Mouse (Mus musculus) CH12.LX (cell line): ENCODE results near the gene Flot1. TPM values are rescaled to one million over a fixed set of nuclear protein-coding genes. Genes with fewer than 3 reads are reported as not detected.

Source experiments
- DNase-seq: peaks from one replicate; pipeline ENCODE4 v3.0.0-alpha.2; 2013; ENCODE audit errors: extremely low read depth
- H3K27ac ChIP-seq: 2 replicates; pipeline ENCODE4 v1.5.1; 2012; ENCODE audit warnings: low read depth, mild to moderate bottlenecking, control low read depth, moderate library complexity; ENCODE audit not compliant: insufficient read depth
- H3K27me3 ChIP-seq: replicated peaks from 2 replicates; pipeline ENCODE3; 2012; ENCODE audit warnings: inconsistent platforms
- H3K36me3 ChIP-seq, 2 experiments: replicated peaks in 1 of 2; 2 replicates each; pipeline versions ENCODE3 to v1.6.1; 2012; ENCODE audit warnings: inconsistent platforms in 1 of 2, low read length in 1 of 2, mild to moderate bottlenecking in 1 of 2, mixed read lengths in 1 of 2, moderate library complexity in 1 of 2; ENCODE audit not compliant: control insufficient read depth in 1 of 2, insufficient read depth in 1 of 2
- H3K4me1 ChIP-seq, 2 experiments: 2 replicates each; pipeline ENCODE4 v1.6.1; 2012; ENCODE audit warnings: inconsistent platforms in 1 of 2, moderate library complexity in 1 of 2; ENCODE audit not compliant: insufficient read depth in 2 of 2, control insufficient read depth in 1 of 2
- H3K4me2 ChIP-seq: 2 replicates; pipeline ENCODE4 v1.6.1; 2012; ENCODE audit warnings: low read depth, mild to moderate bottlenecking, control low read depth; ENCODE audit not compliant: poor library complexity, insufficient read depth, severe bottlenecking
- H3K4me3 ChIP-seq, 3 experiments: fragments of 150-350 bp in 1 of 3; sonication (generic) in 1 of 3; replicated peaks in 1 of 3; 2 replicates each; pipeline versions ENCODE3 to v1.5.1; 2011 to 2012; ENCODE audit warnings: low read depth in 2 of 3, low read length in 2 of 3, mild to moderate bottlenecking in 2 of 3, moderate library complexity in 2 of 3, control low read depth in 1 of 3, improper control_type of control experiment in 1 of 3, inconsistent platforms in 1 of 3, mixed read lengths in 1 of 3; ENCODE audit not compliant: poor library complexity in 1 of 3
- H3K79me2 ChIP-seq: replicated peaks from 2 replicates; pipeline ENCODE4 v1.6.1; 2012; ENCODE audit warnings: mild to moderate bottlenecking, moderate library complexity; ENCODE audit not compliant: control insufficient read depth, poor library complexity, insufficient read depth, severe bottlenecking; ENCODE audit errors: extremely low read depth
- H3K9ac ChIP-seq: 2 replicates; pipeline ENCODE4 v1.6.1; 2012; ENCODE audit warnings: low read depth, mild to moderate bottlenecking, control low read depth, moderate library complexity; ENCODE audit not compliant: insufficient read depth
- H3K9me3 ChIP-seq: replicated peaks from 2 replicates; pipeline ENCODE3; 2012; ENCODE audit warnings: low read length, inconsistent platforms, mixed read lengths
- BHLHE40 ChIP-seq: IDR thresholded peaks from 2 replicates; pipeline ENCODE4 v1.6.1; 2011; ENCODE audit warnings: mild to moderate bottlenecking, low read depth, low read length, improper control_type of control experiment
- CTCF ChIP-seq, 2 experiments: IDR thresholded peaks in 1 of 2; conservative IDR thresholded peaks in 1 of 2; 2 replicates each; pipeline ENCODE4 v1.5.1; 2011 to 2012; ENCODE audit warnings: low read depth in 2 of 2, low read length in 2 of 2, improper control_type of control experiment in 1 of 2, inconsistent platforms in 1 of 2, mild to moderate bottlenecking in 1 of 2, moderate library complexity in 1 of 2
- E2F4 ChIP-seq: IDR thresholded peaks from 2 replicates; pipeline ENCODE4 v1.6.1; 2011; ENCODE audit warnings: low read depth, low read length, improper control_type of control experiment; ENCODE audit not compliant: insufficient replicate concordance
- EP300 ChIP-seq: IDR thresholded peaks from 2 replicates; pipeline ENCODE4 v1.6.1; 2011; ENCODE audit warnings: low read length, improper control_type of control experiment
- ETS1 ChIP-seq: conservative IDR thresholded peaks from 2 replicates; pipeline ENCODE4 v1.6.1; 2012; ENCODE audit warnings: low read depth, mild to moderate bottlenecking, inconsistent platforms, low read length, improper control_type of control experiment, moderate library complexity
- GABPA ChIP-seq: IDR thresholded peaks from 2 replicates; pipeline ENCODE4 v1.6.1; 2012; ENCODE audit warnings: low read depth, low read length, improper control_type of control experiment, inconsistent platforms; ENCODE audit not compliant: insufficient replicate concordance
- IRF4 ChIP-seq: IDR thresholded peaks from 2 replicates; pipeline ENCODE4 v1.6.1; 2014; ENCODE audit warnings: low read depth, mild to moderate bottlenecking, inconsistent platforms, low read length, improper control_type of control experiment
- JUN ChIP-seq: IDR thresholded peaks from 2 replicates; pipeline ENCODE4 v1.6.1; 2011; ENCODE audit warnings: low read depth, mild to moderate bottlenecking, low read length, improper control_type of control experiment, moderate library complexity; ENCODE audit not compliant: insufficient read depth
- MAFK ChIP-seq: IDR thresholded peaks from 2 replicates; pipeline ENCODE4 v1.6.1; 2011; ENCODE audit warnings: low read length, improper control_type of control experiment; ENCODE audit not compliant: insufficient replicate concordance
- MAX ChIP-seq: IDR thresholded peaks from 2 replicates; pipeline ENCODE4 v1.6.1; 2011; ENCODE audit warnings: low read length, improper control_type of control experiment
- MAZ ChIP-seq: IDR thresholded peaks from 2 replicates; pipeline ENCODE4 v1.6.1; 2012; ENCODE audit warnings: low read depth, mild to moderate bottlenecking, inconsistent platforms, low read length, improper control_type of control experiment, moderate library complexity
- MEF2A ChIP-seq: IDR thresholded peaks from 2 replicates; pipeline ENCODE4 v1.6.1; 2014; ENCODE audit warnings: low read depth, mild to moderate bottlenecking, inconsistent platforms, low read length, improper control_type of control experiment, borderline replicate concordance
- MXI1 ChIP-seq: IDR thresholded peaks from 2 replicates; pipeline ENCODE4 v1.6.1; 2011; ENCODE audit warnings: mild to moderate bottlenecking, low read depth, low read length, improper control_type of control experiment
- MYC ChIP-seq: IDR thresholded peaks from 2 replicates; pipeline ENCODE4 v1.6.1; 2011; ENCODE audit warnings: low read depth, mild to moderate bottlenecking, improper control_type of control experiment, low read length
- NELFE ChIP-seq: IDR thresholded peaks from 2 replicates; pipeline ENCODE4 v1.6.1; 2011; ENCODE audit warnings: low read depth, low read length, improper control_type of control experiment
- NRF1 ChIP-seq: IDR thresholded peaks from 2 replicates; pipeline ENCODE4 v1.6.1; 2014; ENCODE audit warnings: low read depth, mild to moderate bottlenecking, inconsistent platforms, low read length, improper control_type of control experiment, moderate library complexity
- POLR2A ChIP-seq: IDR thresholded peaks from 2 replicates; pipeline ENCODE4 v1.6.1; 2011; ENCODE audit warnings: low read depth, mild to moderate bottlenecking, improper control_type of control experiment, low read length
- POLR2AphosphoS2 ChIP-seq: IDR thresholded peaks from 2 replicates; pipeline ENCODE4 v1.6.1; 2011; ENCODE audit warnings: low read depth, low read length, improper control_type of control experiment
- RAD21 ChIP-seq: IDR thresholded peaks from 2 replicates; pipeline ENCODE4 v1.6.1; 2011; ENCODE audit warnings: low read depth, mild to moderate bottlenecking, low read length, improper control_type of control experiment, moderate library complexity
- RCOR1 ChIP-seq: conservative IDR thresholded peaks from 2 replicates; pipeline ENCODE4 v1.6.1; 2012; ENCODE audit warnings: low read depth, mild to moderate bottlenecking, inconsistent platforms, low read length, improper control_type of control experiment
- SIN3A ChIP-seq: IDR thresholded peaks from 2 replicates; pipeline ENCODE4 v1.6.1; 2012; ENCODE audit warnings: low read length, improper control_type of control experiment, inconsistent platforms
- SMC3 ChIP-seq: IDR thresholded peaks from 2 replicates; pipeline ENCODE4 v1.6.1; 2011; ENCODE audit warnings: low read depth, low read length, improper control_type of control experiment
- TBP ChIP-seq: conservative IDR thresholded peaks from 2 replicates; pipeline ENCODE4 v1.6.1; 2011; ENCODE audit warnings: low read depth, low read length, improper control_type of control experiment
- UBTF ChIP-seq: IDR thresholded peaks from 2 replicates; pipeline ENCODE4 v1.6.1; 2012; ENCODE audit warnings: low read depth, mild to moderate bottlenecking, inconsistent platforms, low read length, improper control_type of control experiment, moderate library complexity
- USF1 ChIP-seq: IDR thresholded peaks from 2 replicates; pipeline ENCODE4 v1.6.1; 2014; ENCODE audit warnings: low read depth, mild to moderate bottlenecking, inconsistent platforms, low read length, improper control_type of control experiment
- USF2 ChIP-seq: conservative IDR thresholded peaks from 2 replicates; pipeline ENCODE4 v1.6.1; 2011; ENCODE audit warnings: low read depth, low read length, improper control_type of control experiment
- ZC3H11A ChIP-seq: IDR thresholded peaks from 2 replicates; pipeline ENCODE4 v1.6.1; 2012; ENCODE audit warnings: low read depth, mild to moderate bottlenecking, inconsistent platforms, low read length, improper control_type of control experiment
- ZMIZ1 ChIP-seq: IDR thresholded peaks from 2 replicates; pipeline ENCODE4 v1.6.1; 2012; ENCODE audit warnings: low read depth, mild to moderate bottlenecking, inconsistent platforms, low read length, improper control_type of control experiment
- dilution Hi-C: fragments of 300-500 bp; cut with MboI; formaldehyde crosslinking; loops from 2 replicates; pipeline ENCODE4 v1.14.3; 2020; ENCODE audit warnings: low sequenced_read_pairs; ENCODE audit not compliant: extremely low pct_unique_long_range_greater_than_20kb, extremely low pct_ligation_motif_present
- in situ Hi-C: fragments of 300-500 bp; cut with MboI; formaldehyde crosslinking; loops from 3 replicates; pipeline ENCODE4 v1.14.3; 2019; ENCODE audit warnings: low sequenced_read_pairs, low pct_ligation_motif_present, low pct_unique_long_range_greater_than_20kb, mixed read lengths
- polyA plus RNA-seq: library from polyadenylated mRNA; unstranded; fragments of >175 nt; gene quantifications from 2 replicates; pipeline ENCODE4 v1.2.1, GENCODE M21; 2012; ENCODE audit warnings: low read depth; ENCODE audit not compliant: insufficient read length
- total RNA-seq, 2 experiments: library from RNA; depleted of rRNA; stranded (reverse); fragments of 300-350 nt in 1 of 2; fragments of >200 nt in 1 of 2; gene quantifications; 2 replicates each; pipeline ENCODE4 v1.2.3; 2012 to 2014

The Flot1 gene
- total and polyA plus RNA-seq, 3 experiments = 16.3 to 21.6 (median 17.6) TPM

GRCm38 (mm10) chr17:35815836-35816235 is 7.2 kb upstream of the Flot1 start:
- no peak for DNase-seq
- in situ Hi-C loops (no loop called here), dilution Hi-C loops (no loop called here)
- H3K27ac ChIP-seq = no peak overlapping the region
- TF ChIP-seq MXI1 (no peak), ZMIZ1 (no peak), CTCF (conservative IDR thresholded peaks at IDR 0.05 in 1 of 2, IDR thresholded peaks at IDR 0.05 in 1 of 2; ENCODE audit: low read depth in 2 of 2, low read length in 2 of 2) (no peak), JUN (no peak), POLR2A (no peak), MAX (no peak), ETS1 (no peak), MEF2A (no peak), USF1 (no peak), MYC (no peak), TBP (no peak), E2F4 (no peak), UBTF (no peak), USF2 (no peak)
- TF ChIP-seq, all 38 proteins: peak for 0
- Histone ChIP-seq H3K9ac (no peak overlapping the region), H3K36me3 (no peaks in the 10 kb centered on the region), H3K4me3 (no peak overlapping the region), H3K4me1 (peaks cover 25 to 42% of the 10 kb centered on the region in 2 experiments), H3K9me3 (no peaks in the 10 kb centered on the region), H3K4me2 (no peak overlapping the region), H3K79me2 (no peaks in the 10 kb centered on the region), H3K27me3 (no peaks in the 10 kb centered on the region)

- Histone ChIP-seq H3K27ac (no peak overlapping the region), H3K9me3 (no peaks in the 10 kb centered on the region), H3K4me3 (no peak overlapping the region), H3K4me2 (no peak overlapping the region), H3K4me1 (peaks cover 25 to 48% of the 10 kb centered on the region in 2 experiments), H3K27me3 (no peaks in the 10 kb centered on the region), H3K79me2 (0 out of 2 replicates have a peak, but pooled peaks cover 1% of the 10 kb centered on the region), H3K9ac (no peak overlapping the region), H3K36me3 (no peaks in the 10 kb centered on the region)
- no peak for DNase-seq
- dilution Hi-C loops (no loop called here), in situ Hi-C loops (no loop called here)
- TF ChIP-seq ZC3H11A (no peak), RAD21 (no peak), USF1 (no peak), GABPA (no peak), SIN3A (no peak), MYC (no peak), BHLHE40 (no peak), MAFK (no peak), MAX (no peak), RCOR1 (no peak), NELFE (no peak), EP300 (no peak), SMC3 (no peak), E2F4 (no peak), MXI1 (no peak), IRF4 (no peak), MAZ (no peak), NRF1 (no peak), ETS1 (no peak), POLR2AphosphoS2 (no peak)
These were observed 6.3 kb upstream of the Flot1 start for GRCm38 (mm10) chr17:35816686-35817085.
